Mouse (Mus musculus) intestine, postnatal 0 days (tissue): ENCODE measurements around the gene Hint1. TPM values are rescaled to one million over a fixed set of nuclear protein-coding genes. Genes with fewer than 3 reads are reported as not detected.
A peak's percentile ranks its signal among the peaks of the same experiment; 100 is the strongest.

Experiments
- ATAC-seq: fragments of 200-750 bp; cut with Nextera tagmentation; 2 replicates; pipeline ENCODE4 v1.8.0; 2017; ENCODE audit warnings: mild to moderate bottlenecking, moderate TSS enrichment, moderate library complexity
- H3K27ac ChIP-seq: fragments of 300-500 bp; sonication (generic); 2 replicates; pipeline ENCODE4 v1.5.1; 2014; ENCODE audit warnings: mild to moderate bottlenecking, low read depth, low read length, moderate library complexity
- H3K27me3 ChIP-seq: fragments of 300-500 bp; sonication (generic); replicated peaks from 2 replicates; pipeline ENCODE4 v1.6.1; 2014; ENCODE audit warnings: low read length, mixed read lengths; ENCODE audit not compliant: control insufficient read depth, insufficient read depth
- H3K36me3 ChIP-seq: fragments of 300-500 bp; sonication (generic); 2 replicates; pipeline ENCODE4 v1.6.1; 2014; ENCODE audit warnings: mild to moderate bottlenecking, moderate library complexity; ENCODE audit not compliant: control insufficient read depth, insufficient read depth
- H3K4me1 ChIP-seq: fragments of 300-500 bp; sonication (generic); replicated peaks from 2 replicates; pipeline ENCODE4 v1.6.1; 2014; ENCODE audit warnings: antibody characterized with exemption, low read length, mixed read lengths; ENCODE audit not compliant: control insufficient read depth, insufficient read depth
- H3K4me2 ChIP-seq: fragments of 300-500 bp; sonication (generic); replicated peaks from 2 replicates; pipeline ENCODE4 v1.6.1; 2014; ENCODE audit warnings: low read depth, mild to moderate bottlenecking, moderate library complexity
- H3K4me3 ChIP-seq: fragments of 300-500 bp; sonication (generic); 2 replicates; pipeline ENCODE4 v1.5.1; 2014; ENCODE audit warnings: low read depth, low read length
- H3K9ac ChIP-seq: fragments of 300-500 bp; sonication (generic); 2 replicates; pipeline ENCODE4 v1.6.1; 2014; ENCODE audit warnings: mild to moderate bottlenecking, low read depth, low read length
- H3K9me3 ChIP-seq: fragments of 300-500 bp; sonication (generic); 2 replicates; pipeline ENCODE4 v1.6.1; 2016; ENCODE audit warnings: mixed run types; ENCODE audit not compliant: control insufficient read depth
- CTCF ChIP-seq: sonication (generic); IDR thresholded peaks from 2 replicates; pipeline ENCODE4 v1.5.1; 2016; ENCODE audit warnings: low read depth, mild to moderate bottlenecking, control low read depth, antibody characterized with exemption, moderate library complexity
- WGBS: fragments of 180-500 bp; shearing (Covaris S2); extraction: QIAGEN DNeasy Blood & Tissue Kit; methylation state at CpG from one replicate; pipeline ENCODE4 v1.1.7; 2014; 5-methylcytosine and 5-hydroxymethylcytosine counted together
- polyA plus RNA-seq: library from polyadenylated mRNA; unstranded; fragments of >200 nt; fragmentation: Nextera tagmentation; extraction: Ambion mirVana; gene quantifications from 2 replicates; pipeline ENCODE4 v1.2.1, GENCODE M21; 2015

Gene Hint1
- polyA plus RNA-seq, 1 experiment from 2014 or later, result 1,016 TPM

DNA sequence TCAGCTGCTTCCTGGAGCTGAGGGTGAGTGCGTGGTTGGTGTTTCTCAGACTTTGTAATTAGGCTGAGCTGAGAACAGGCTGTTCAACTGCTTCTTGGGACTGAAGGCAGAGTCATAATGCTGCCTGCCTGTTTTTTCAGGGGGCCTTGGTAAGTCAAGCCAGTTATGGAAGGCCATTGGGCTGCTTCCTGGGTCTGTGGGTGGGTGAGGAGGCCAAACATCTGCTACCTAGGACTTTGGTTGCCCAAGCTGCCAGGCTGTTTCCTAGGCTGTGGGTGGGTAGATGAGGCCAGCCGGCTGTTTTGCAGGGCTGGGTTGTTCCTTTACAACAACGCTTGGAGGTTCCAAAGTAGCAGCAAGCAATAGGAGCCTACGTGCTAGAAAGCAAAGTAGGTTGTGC is 32.4 kb upstream of the Hint1 start:
- Histone ChIP-seq H3K4me1 (no peaks in the 10 kb centered on the region), H3K36me3 (no peaks in the 10 kb centered on the region), H3K4me3 (no peak overlapping the region), H3K4me2 (no peak overlapping the region), H3K9ac (no peak overlapping the region), H3K27me3 (no peaks in the 10 kb centered on the region), H3K27ac (no peak overlapping the region), H3K9me3 (no peaks in the 10 kb centered on the region)
- 89% methylated on average over 4 of the region's 4 CpGs for WGBS
- no peak for ATAC-seq
- no peak for TF ChIP-seq CTCF

DNA sequence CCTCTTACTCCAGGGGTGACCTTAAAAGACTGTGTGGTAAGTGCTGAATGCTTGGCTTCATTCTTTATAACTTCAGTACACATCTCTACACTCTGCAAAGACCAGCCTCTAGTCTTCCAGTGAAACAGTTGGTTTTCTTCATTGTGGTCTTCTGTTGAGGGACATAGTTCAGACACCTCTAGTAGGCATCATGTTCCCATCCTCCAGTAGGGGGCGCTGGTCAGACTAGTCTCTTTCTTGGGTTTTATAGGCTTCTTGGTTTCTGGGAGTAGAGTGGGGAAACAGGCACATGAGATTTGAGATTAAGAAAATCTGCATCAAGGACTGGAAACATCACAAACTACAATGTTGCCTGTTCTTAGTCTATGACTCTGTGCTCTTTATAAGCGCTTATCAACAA is 31.6 kb upstream of the Hint1 start:
- Histone ChIP-seq H3K4me3 (no peak overlapping the region), H3K9ac (no peak overlapping the region), H3K27ac (no peak overlapping the region), H3K36me3 (no peaks in the 10 kb centered on the region), H3K27me3 (no peaks in the 10 kb centered on the region), H3K4me1 (no peaks in the 10 kb centered on the region), H3K9me3 (no peaks in the 10 kb centered on the region), H3K4me2 (no peak overlapping the region)
- ATAC-seq, result no peak
- WGBS, result 58% methylated on average over 2 of the region's 2 CpGs
- peak; percentile 42 for TF ChIP-seq CTCF

DNA sequence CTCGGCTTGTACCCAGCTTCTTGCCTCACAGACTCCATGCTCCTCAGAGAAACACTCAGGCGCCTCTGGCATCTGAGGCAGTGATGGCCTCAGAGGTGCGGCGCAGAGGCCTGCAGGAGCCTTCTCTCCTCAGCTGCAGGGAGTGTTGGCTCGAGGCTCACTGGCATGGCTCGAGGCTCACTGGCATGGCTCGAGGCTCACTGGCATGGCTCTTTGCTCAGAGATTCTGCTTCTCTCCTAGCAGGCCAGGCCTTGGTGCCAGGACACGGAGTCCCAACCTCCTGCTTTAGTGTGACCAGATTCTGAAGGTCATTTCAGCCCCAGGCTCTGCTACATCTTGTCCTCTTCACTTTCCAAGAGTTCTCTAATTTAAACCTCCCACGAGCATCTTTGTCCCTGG is 30.1 kb upstream of the Hint1 start:
- no peak for TF ChIP-seq CTCF
- Histone ChIP-seq H3K9ac (no peak overlapping the region), H3K4me2 (no peak overlapping the region), H3K27me3 (no peaks in the 10 kb centered on the region), H3K4me3 (no peak overlapping the region), H3K9me3 (no peaks in the 10 kb centered on the region), H3K36me3 (no peaks in the 10 kb centered on the region), H3K27ac (no peak overlapping the region), H3K4me1 (no peaks in the 10 kb centered on the region)
- no peak for ATAC-seq
- WGBS, result 82% methylated on average over 9 of the region's 9 CpGs

DNA sequence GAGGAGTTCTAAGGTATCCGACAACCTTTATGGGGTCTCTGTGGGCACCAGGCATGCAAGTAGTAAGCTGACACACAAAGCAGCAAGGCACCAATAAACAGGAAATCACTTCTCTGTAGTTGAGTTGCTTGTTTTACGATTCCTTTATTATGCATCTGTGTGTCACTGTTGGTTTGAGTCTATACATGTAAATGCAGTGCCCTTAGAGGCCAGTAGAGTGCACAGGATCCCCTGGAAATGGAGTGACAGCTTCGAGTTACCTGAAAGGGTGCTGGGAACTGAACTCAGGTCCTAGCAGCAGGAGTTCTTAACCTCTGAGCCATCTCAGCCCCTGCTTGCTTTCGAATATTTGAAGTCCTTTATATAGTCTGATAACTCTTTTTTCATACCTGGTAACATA is 26.5 kb upstream of the Hint1 start:
- no peak for ATAC-seq
- H3K4me1 ChIP-seq, result no peaks in the 10 kb centered on the region

DNA sequence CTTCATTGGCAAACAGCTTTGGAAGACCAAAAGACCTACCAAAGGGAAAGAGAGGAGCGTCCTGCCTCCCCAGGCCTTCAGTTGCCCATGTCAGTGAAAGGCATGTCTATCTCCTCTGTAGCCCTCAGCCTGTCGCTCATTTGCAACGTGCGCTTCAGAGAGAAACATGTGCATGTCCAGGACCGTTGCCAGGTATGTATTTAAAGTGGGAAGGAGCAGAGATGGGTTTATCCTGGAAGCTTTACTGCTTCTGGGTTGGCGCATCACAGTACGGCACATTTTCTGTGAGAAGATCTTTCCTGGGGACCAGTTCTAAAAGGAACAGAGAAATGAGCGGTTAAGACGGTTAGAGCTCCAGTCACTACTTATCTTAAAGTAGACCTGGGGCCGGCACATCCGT is 25.3 kb upstream of the Hint1 start:
- Histone ChIP-seq H3K9me3 (no peaks in the 10 kb centered on the region), H3K4me1 (no peaks in the 10 kb centered on the region), H3K9ac (no peak overlapping the region), H3K4me3 (no peak overlapping the region), H3K36me3 (no peaks in the 10 kb centered on the region), H3K27ac (no peak overlapping the region), H3K27me3 (no peaks in the 10 kb centered on the region), H3K4me2 (no peak overlapping the region)
- TF ChIP-seq CTCF, result no peak
- WGBS, result 92% methylated on average over 11 of the region's 11 CpGs
- no peak for ATAC-seq

More for the DNA sequence above, 26.5 kb upstream of the Hint1 start:
- no peaks in the 10 kb centered on the region for H3K9me3 ChIP-seq
- TF ChIP-seq CTCF, result no peak
- H3K36me3 ChIP-seq, result no peaks in the 10 kb centered on the region
- 94% methylated on average over 4 of the region's 4 CpGs for WGBS
- no peak overlapping the region for H3K27ac ChIP-seq
- H3K4me2 ChIP-seq, result no peak overlapping the region
- H3K9ac ChIP-seq, result no peak overlapping the region
- H3K27me3 ChIP-seq, result no peaks in the 10 kb centered on the region
- no peak overlapping the region for H3K4me3 ChIP-seq

DNA sequence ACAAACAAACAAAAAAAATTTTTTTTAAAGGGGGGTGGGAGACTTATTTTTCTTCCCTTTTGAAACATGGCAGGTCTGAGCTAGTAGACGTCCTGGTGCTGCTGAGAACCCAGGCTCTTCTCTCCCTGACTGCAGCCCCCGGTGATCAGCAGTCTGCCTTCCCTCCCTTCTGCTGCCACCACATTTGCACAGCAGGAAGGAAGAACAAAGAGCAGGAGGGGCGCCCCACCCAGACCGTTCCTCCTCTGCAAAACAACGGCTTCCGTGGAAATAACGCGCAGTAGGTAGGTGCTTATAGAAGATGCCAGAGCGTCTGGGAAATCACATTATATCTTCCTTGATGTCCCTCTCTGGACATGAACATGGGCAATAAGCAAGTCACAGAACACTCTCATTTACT is 21.8 kb upstream of the Hint1 start:
- Histone ChIP-seq H3K4me2 (no peak overlapping the region), H3K9ac (no peak overlapping the region), H3K36me3 (no peaks in the 10 kb centered on the region), H3K27me3 (no peaks in the 10 kb centered on the region), H3K9me3 (no peaks in the 10 kb centered on the region), H3K4me3 (no peak overlapping the region), H3K27ac (no peak overlapping the region), H3K4me1 (no peaks in the 10 kb centered on the region)
- 79% methylated on average over 9 of the region's 9 CpGs for WGBS
- no peak for ATAC-seq
- no peak for TF ChIP-seq CTCF

DNA sequence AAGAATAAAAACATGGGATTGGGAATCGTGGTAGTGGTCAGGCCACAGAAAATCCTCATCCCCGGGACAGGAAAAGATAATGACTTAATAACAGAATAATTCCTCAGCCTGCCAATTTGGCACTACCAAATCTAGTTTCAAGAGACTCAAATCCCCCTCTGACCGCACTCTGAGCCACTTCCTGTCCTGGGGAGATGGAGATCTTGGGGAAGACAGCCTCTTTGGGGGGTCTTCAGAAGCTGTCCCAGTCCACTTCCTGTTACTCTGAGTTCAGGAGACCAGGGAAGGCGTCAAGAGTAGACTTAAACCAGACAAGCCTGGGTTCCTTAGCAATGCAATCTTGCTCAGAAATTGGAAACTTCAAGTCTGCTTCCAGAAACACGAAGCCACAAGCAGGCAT is 21.2 kb upstream of the Hint1 start:
- 72% methylated on average over 5 of the region's 5 CpGs for WGBS
- Histone ChIP-seq H3K9ac (no peak overlapping the region), H3K9me3 (no peaks in the 10 kb centered on the region), H3K27me3 (no peaks in the 10 kb centered on the region), H3K36me3 (no peaks in the 10 kb centered on the region), H3K27ac (no peak overlapping the region), H3K4me3 (no peak overlapping the region), H3K4me1 (no peaks in the 10 kb centered on the region), H3K4me2 (no peak overlapping the region)
- ATAC-seq, result no peak
- TF ChIP-seq CTCF, result no peak
